Mouse (Mus musculus): Measurements from ENCODE around the gene Abca13.

DNA sequence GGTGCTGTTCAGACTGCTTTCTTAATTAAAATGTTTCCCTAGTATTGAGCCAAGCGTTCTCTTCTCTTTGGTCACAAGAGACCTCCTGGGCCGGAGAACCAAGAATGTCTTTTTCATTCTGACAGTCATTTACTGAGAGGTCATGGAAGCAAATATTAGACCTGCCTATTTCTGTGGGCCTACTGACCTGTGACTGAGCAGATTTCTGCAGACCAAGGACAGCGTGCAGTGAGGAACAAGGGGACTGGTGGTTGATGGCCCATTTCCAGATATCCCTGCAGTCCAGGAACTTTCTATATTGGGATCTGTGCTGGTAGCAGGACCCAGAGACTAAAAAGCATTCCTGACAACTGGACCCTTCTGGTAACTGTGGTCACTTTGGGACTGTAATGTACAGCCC is 146.4 kb downstream of the Abca13 start:
- TF ChIP-seq EP300 (IDR thresholded peaks at IDR 0.05; ENCODE audit: insufficient read depth, low read depth, low read length): no peak
- TF ChIP-seq POLR2A (IDR thresholded peaks at IDR 0.05; ENCODE audit: insufficient read depth, low read length): no peak
- no peak for TF ChIP-seq CTCF (IDR thresholded peaks at IDR 0.05; ENCODE audit: low read depth, low read length)
